Mouse (Mus musculus): ENCODE measurements around the gene Zfp853. TPM values are rescaled to one million over a fixed set of nuclear protein-coding genes. Genes with fewer than 3 reads are reported as not detected.

The Zfp853 gene
- polyA plus RNA-seq, 1 experiment from 2014 or later = 0.13 TPM

GRCm38 (mm10) chr5:143254487-143255130 lies 38.8 kb downstream of the Zfp853 start:
- Histone ChIP-seq H3K4me1 (ENCODE audit: control insufficient read depth, insufficient read depth, low read length) (peaks cover 12% of the 10 kb centered on the region; the same call in 1 of the 2 replicates), H3K9me3 (ENCODE audit: control insufficient read depth, low read length) (no peaks in the 10 kb centered on the region), H3K4me3 (replicated peaks; ENCODE audit: low read depth, low read length) (no peak overlapping the region), H3K27me3 (ENCODE audit: control insufficient read depth, insufficient read depth, low read length) (peaks cover 60% of the 10 kb centered on the region), H3K9ac (replicated peaks; ENCODE audit: low read length) (0 out of 2 replicates have a peak overlapping the region, but pooled peaks have one; percentile 16), H3K27ac (replicated peaks; ENCODE audit: low read depth, low read length) (no peak overlapping the region), H3K4me2 (ENCODE audit: low read length) (peak overlapping the region; percentile 52), H3K36me3 (ENCODE audit: control insufficient read depth, insufficient read depth, low read length) (peaks cover 80% of the 10 kb centered on the region)
- 15% methylated on average over 66 of the region's 66 CpGs for WGBS
- ATAC-seq (ENCODE audit: low FRiP score, low TSS enrichment) (no peak), DNase-seq (peak; percentile 56)

GRCm38 (mm10) chr5:143253881-143254486 lies 39.4 kb downstream of the Zfp853 start:
- Histone ChIP-seq H3K9ac (replicated peaks; ENCODE audit: low read length) (peak overlapping the region; percentile 16; the same call in 1 of the 2 replicates), H3K4me1 (ENCODE audit: control insufficient read depth, insufficient read depth, low read length) (peaks cover 12% of the 10 kb centered on the region; the same call in 1 of the 2 replicates), H3K36me3 (ENCODE audit: control insufficient read depth, insufficient read depth, low read length) (peaks cover 76% of the 10 kb centered on the region), H3K27me3 (ENCODE audit: control insufficient read depth, insufficient read depth, low read length) (peaks cover 60% of the 10 kb centered on the region), H3K4me2 (ENCODE audit: low read length) (peak overlapping the region; percentile 52), H3K27ac (replicated peaks; ENCODE audit: low read depth, low read length) (no peak overlapping the region), H3K9me3 (ENCODE audit: control insufficient read depth, low read length) (no peaks in the 10 kb centered on the region), H3K4me3 (replicated peaks; ENCODE audit: low read depth, low read length) (peak overlapping the region; percentile 25)
- WGBS = 9% methylated on average over 81 of the region's 81 CpGs
- peak; percentile 33 for ATAC-seq (ENCODE audit: low FRiP score, low TSS enrichment)
- DNase-seq = peak; percentile 76

GRCm38 (mm10) chr5:143253186-143253880 lies 40.1 kb downstream of the Zfp853 start:
- Histone ChIP-seq H3K36me3 (ENCODE audit: control insufficient read depth, insufficient read depth, low read length) (peaks cover 78% of the 10 kb centered on the region), H3K27me3 (ENCODE audit: control insufficient read depth, insufficient read depth, low read length) (peaks cover 60% of the 10 kb centered on the region), H3K4me2 (ENCODE audit: low read length) (peak overlapping the region; percentile 52), H3K4me1 (ENCODE audit: control insufficient read depth, insufficient read depth, low read length) (peaks cover 12% of the 10 kb centered on the region; the same call in 1 of the 2 replicates), H3K27ac (replicated peaks; ENCODE audit: low read depth, low read length) (no peak overlapping the region), H3K9me3 (ENCODE audit: control insufficient read depth, low read length) (no peaks in the 10 kb centered on the region), H3K9ac (replicated peaks; ENCODE audit: low read length) (peak overlapping the region; percentile 12; the same call in 1 of the 2 replicates), H3K4me3 (replicated peaks; ENCODE audit: low read depth, low read length) (peak overlapping the region; percentile 25)
- 8% methylated on average over 103 of the region's 103 CpGs for WGBS
- peak; percentile 65 for DNase-seq
- ATAC-seq (ENCODE audit: low FRiP score, low TSS enrichment) = peak; percentile 12; the same call in 1 of the 2 replicates

GRCm38 (mm10) chr5:143252791-143253185 lies 40.6 kb downstream of the Zfp853 start:
- H3K36me3 ChIP-seq (ENCODE audit: control insufficient read depth, insufficient read depth, low read length) = peaks cover 80% of the 10 kb centered on the region
- peaks cover 12% of the 10 kb centered on the region; the same call in 1 of the 2 replicates for H3K4me1 ChIP-seq (ENCODE audit: control insufficient read depth, insufficient read depth, low read length)
- peak overlapping the region; percentile 25; the same call in 1 of the 2 replicates for H3K4me3 ChIP-seq (replicated peaks; ENCODE audit: low read depth, low read length)
- H3K9me3 ChIP-seq (ENCODE audit: control insufficient read depth, low read length) = no peaks in the 10 kb centered on the region
- ATAC-seq (ENCODE audit: low FRiP score, low TSS enrichment) = no peak
- no peak for DNase-seq
- H3K4me2 ChIP-seq (ENCODE audit: low read length) = peak overlapping the region; percentile 52; the same call in 1 of the 2 replicates
- H3K9ac ChIP-seq (replicated peaks; ENCODE audit: low read length) = no peak overlapping the region; the same call in 1 of the 2 replicates
- WGBS = 32% methylated on average over 18 of the region's 18 CpGs
- peaks cover 55% of the 10 kb centered on the region for H3K27me3 ChIP-seq (ENCODE audit: control insufficient read depth, insufficient read depth, low read length)
- H3K27ac ChIP-seq (replicated peaks; ENCODE audit: low read depth, low read length) = no peak overlapping the region

- Histone ChIP-seq H3K36me3 (ENCODE audit: control insufficient read depth, insufficient read depth, low read length) (peaks cover 83% of the 10 kb centered on the region), H3K27ac (replicated peaks; ENCODE audit: low read depth, low read length) (no peak overlapping the region), H3K9me3 (ENCODE audit: control insufficient read depth, low read length) (no peaks in the 10 kb centered on the region), H3K4me3 (replicated peaks; ENCODE audit: low read depth, low read length) (no peak overlapping the region), H3K4me2 (ENCODE audit: low read length) (no peak overlapping the region), H3K27me3 (ENCODE audit: control insufficient read depth, insufficient read depth, low read length) (peaks cover 48% of the 10 kb centered on the region), H3K4me1 (ENCODE audit: control insufficient read depth, insufficient read depth, low read length) (peaks cover 12% of the 10 kb centered on the region; the same call in 1 of the 2 replicates), H3K9ac (replicated peaks; ENCODE audit: low read length) (no peak overlapping the region)
- no peak for ATAC-seq (ENCODE audit: low FRiP score, low TSS enrichment)
- 61% methylated on average over 6 of the region's 6 CpGs for WGBS
- DNase-seq = no peak
These were observed 41.4 kb downstream of the Zfp853 start for GRCm38 (mm10) chr5:143252039-143252438.

GRCm38 (mm10) chr5:143244926-143245325 lies 48.5 kb downstream of the Zfp853 start:
- Histone ChIP-seq H3K36me3 (ENCODE audit: control insufficient read depth, insufficient read depth, low read length) (peaks cover 93% of the 10 kb centered on the region), H3K4me3 (replicated peaks; ENCODE audit: low read depth, low read length) (no peak overlapping the region), H3K9ac (replicated peaks; ENCODE audit: low read length) (no peak overlapping the region), H3K27me3 (ENCODE audit: control insufficient read depth, insufficient read depth, low read length) (no peaks in the 10 kb centered on the region), H3K4me2 (ENCODE audit: low read length) (no peak overlapping the region), H3K27ac (replicated peaks; ENCODE audit: low read depth, low read length) (no peak overlapping the region), H3K9me3 (ENCODE audit: control insufficient read depth, low read length) (no peaks in the 10 kb centered on the region), H3K4me1 (ENCODE audit: control insufficient read depth, insufficient read depth, low read length) (no peaks in the 10 kb centered on the region)
- no peak for DNase-seq
- WGBS = 96% methylated on average over 26 of the region's 26 CpGs
- ATAC-seq (ENCODE audit: low FRiP score, low TSS enrichment) = no peak

Other genes with a start within 250 kb of the Zfp853 start
- gene Rnf216, start 180.6 kb downstream of the Zfp853 start, polyA plus RNA-seq (2014; fragmentation: Nextera tagmentation; extraction: Ambion mirVana) = 28.9 and 32.1 TPM in 2 replicates
- not detected in 2 replicates for gene Olfr718-ps1, start 146.0 kb downstream of the Zfp853 start, polyA plus RNA-seq (2014; fragmentation: Nextera tagmentation; extraction: Ambion mirVana)
- gene Rbak, start 112.8 kb downstream of the Zfp853 start, polyA plus RNA-seq (2014; fragmentation: Nextera tagmentation; extraction: Ambion mirVana) = 12.3 and 13.9 TPM in 2 replicates
- gene Spdye4b, start 112.6 kb downstream of the Zfp853 start, polyA plus RNA-seq (2014; fragmentation: Nextera tagmentation; extraction: Ambion mirVana) = not detected in 2 replicates
- not detected in 2 replicates for gene Spdye4a, start 66.7 kb downstream of the Zfp853 start, polyA plus RNA-seq (2014; fragmentation: Nextera tagmentation; extraction: Ambion mirVana)
- 20.4 and 25.2 TPM in 2 replicates for gene Zfp12, start 58.5 kb downstream of the Zfp853 start, polyA plus RNA-seq (2014; fragmentation: Nextera tagmentation; extraction: Ambion mirVana)
- gene Zfp316, start 23.6 kb downstream of the Zfp853 start, polyA plus RNA-seq (2014; fragmentation: Nextera tagmentation; extraction: Ambion mirVana) = 6.9 and 7.8 TPM in 2 replicates
- gene E130309D02Rik, start 21.7 kb upstream of the Zfp853 start, polyA plus RNA-seq (2014; fragmentation: Nextera tagmentation; extraction: Ambion mirVana) = 30.0 and 30.8 TPM in 2 replicates
- gene Zdhhc4, start 35.6 kb upstream of the Zfp853 start, polyA plus RNA-seq (2014; fragmentation: Nextera tagmentation; extraction: Ambion mirVana) = 75.1 and 84.3 TPM in 2 replicates
- 0.29 and 0.31 TPM in 2 replicates for gene Grid2ip, start 63.7 kb upstream of the Zfp853 start, polyA plus RNA-seq (2014; fragmentation: Nextera tagmentation; extraction: Ambion mirVana)
- gene Kdelr2, start 110.2 kb upstream of the Zfp853 start, polyA plus RNA-seq (2014; fragmentation: Nextera tagmentation; extraction: Ambion mirVana) = 134 and 139 TPM in 2 replicates
- gene Daglb, start 171.0 kb upstream of the Zfp853 start, polyA plus RNA-seq (2014; fragmentation: Nextera tagmentation; extraction: Ambion mirVana) = 17.6 and 17.8 TPM in 2 replicates
- gene Rac1, start 234.4 kb upstream of the Zfp853 start, polyA plus RNA-seq (2014; fragmentation: Nextera tagmentation; extraction: Ambion mirVana) = 425 and 463 TPM in 2 replicates